Mouse (Mus musculus) embryonic facial prominence, embryonic 12.5 days (tissue): ENCODE measurements at regions not wholly inside any gene's neighbourhood (a gene's known extent, or its start where the extent isn't known, plus 50 kb on each side); places are given as distances from the start of the nearest gene placed in this dataset.
"Not testable (repeated sequence)": the region's sequence is repeated elsewhere in the genome, so short reads cannot be mapped to it uniquely, and the experiment has no call there.

Experiments used
- ATAC-seq: fragments of 200-750 bp; cut with Nextera tagmentation; 2 replicates; pipeline ENCODE4 v1.8.0; 2017; ENCODE audit not compliant: insufficient number of reproducible peaks, insufficient read depth, low FRiP score, low TSS enrichment
- H3K27ac ChIP-seq: fragments of 300-500 bp; sonication (generic); 2 replicates; pipeline ENCODE4 v1.5.1; 2016; ENCODE audit warnings: mild to moderate bottlenecking
- H3K27me3 ChIP-seq: fragments of 300-500 bp; sonication (generic); 2 replicates; pipeline ENCODE4 v1.6.1; 2016; ENCODE audit warnings: mild to moderate bottlenecking, moderate library complexity
- H3K36me3 ChIP-seq: fragments of 300-500 bp; sonication (generic); 2 replicates; pipeline ENCODE4 v1.6.1; 2016; ENCODE audit warnings: mild to moderate bottlenecking
- H3K4me1 ChIP-seq: fragments of 300-500 bp; sonication (generic); 2 replicates; pipeline ENCODE4 v1.6.1; 2016
- H3K4me2 ChIP-seq: fragments of 300-500 bp; sonication (generic); replicated peaks from 2 replicates; pipeline ENCODE4 v1.6.1; 2016; ENCODE audit warnings: mild to moderate bottlenecking, moderate library complexity
- H3K4me3 ChIP-seq: fragments of 300-500 bp; sonication (generic); 2 replicates; pipeline ENCODE4 v1.5.1; 2016; ENCODE audit warnings: mild to moderate bottlenecking
- H3K9ac ChIP-seq: fragments of 300-500 bp; sonication (generic); 2 replicates; pipeline ENCODE4 v1.6.1; 2016; ENCODE audit warnings: mild to moderate bottlenecking, moderate library complexity
- H3K9me3 ChIP-seq: fragments of 300-500 bp; sonication (generic); 2 replicates; pipeline ENCODE4 v1.6.1; 2016; ENCODE audit warnings: mild to moderate bottlenecking, moderate library complexity
- WGBS: fragments of 180-500 bp; shearing (Covaris S2); methylation state at CpG from one replicate; pipeline ENCODE4 v1.1.7; 2016; 5-methylcytosine and 5-hydroxymethylcytosine counted together

GRCm38 (mm10) chr4:69677315-69677714 lies 723.1 kb upstream of the Brinp1 start:
- Histone ChIP-seq H3K27me3 (no peaks in the 10 kb centered on the region), H3K9ac (no peak overlapping the region), H3K36me3 (no peaks in the 10 kb centered on the region), H3K9me3 (no peaks in the 10 kb centered on the region), H3K4me3 (no peak overlapping the region), H3K4me1 (no peaks in the 10 kb centered on the region), H3K27ac (no peak overlapping the region), H3K4me2 (no peak overlapping the region)
- WGBS = 78% methylated on average over 2 of the region's 2 CpGs
- ATAC-seq = no peak

GRCm38 (mm10) chr4:69673456-69673855 lies 719.3 kb upstream of the Brinp1 start:
- H3K27me3 ChIP-seq = no peaks in the 10 kb centered on the region
- H3K4me1 ChIP-seq = no peaks in the 10 kb centered on the region
- H3K4me3 ChIP-seq = no peak overlapping the region
- H3K9ac ChIP-seq = no peak overlapping the region
- ATAC-seq = no peak
- no peaks in the 10 kb centered on the region for H3K9me3 ChIP-seq
- H3K4me2 ChIP-seq = no peak overlapping the region
- no peak overlapping the region for H3K27ac ChIP-seq
- no peaks in the 10 kb centered on the region for H3K36me3 ChIP-seq

- H3K27me3 ChIP-seq = no peaks in the 10 kb centered on the region
- no peaks in the 10 kb centered on the region for H3K9me3 ChIP-seq
- no peak overlapping the region for H3K4me3 ChIP-seq
- no peak for ATAC-seq
- no peaks in the 10 kb centered on the region for H3K4me1 ChIP-seq
- 63% methylated on average over 2 of the region's 2 CpGs for WGBS
- H3K36me3 ChIP-seq = no peaks in the 10 kb centered on the region
- no peak overlapping the region for H3K9ac ChIP-seq
- no peak overlapping the region for H3K27ac ChIP-seq
- no peak overlapping the region for H3K4me2 ChIP-seq
Observed at GRCm38 (mm10) chr4:69628908-69629307, 674.7 kb upstream of the Brinp1 start.

GRCm38 (mm10) chr4:69626426-69626825 lies 672.2 kb upstream of the Brinp1 start:
- ATAC-seq, H3K36me3 ChIP-seq, H3K9me3 ChIP-seq, H3K9ac ChIP-seq, H3K27me3 ChIP-seq, H3K4me1 ChIP-seq, H3K4me2 ChIP-seq, H3K4me3 ChIP-seq, H3K27ac ChIP-seq: not testable (repeated sequence)
- WGBS = 75% methylated on average over 2 of the region's 2 CpGs

GRCm38 (mm10) chr4:69625831-69626230 lies 671.6 kb upstream of the Brinp1 start:
- Histone ChIP-seq H3K36me3 (no peaks in the 10 kb centered on the region), H3K4me1 (no peaks in the 10 kb centered on the region), H3K27ac (no peak overlapping the region), H3K4me2 (no peak overlapping the region), H3K27me3 (no peaks in the 10 kb centered on the region), H3K9ac (no peak overlapping the region), H3K9me3 (no peaks in the 10 kb centered on the region), H3K4me3 (no peak overlapping the region)
- 64% methylated on average over 2 of the region's 2 CpGs for WGBS
- ATAC-seq = no peak

DNA sequence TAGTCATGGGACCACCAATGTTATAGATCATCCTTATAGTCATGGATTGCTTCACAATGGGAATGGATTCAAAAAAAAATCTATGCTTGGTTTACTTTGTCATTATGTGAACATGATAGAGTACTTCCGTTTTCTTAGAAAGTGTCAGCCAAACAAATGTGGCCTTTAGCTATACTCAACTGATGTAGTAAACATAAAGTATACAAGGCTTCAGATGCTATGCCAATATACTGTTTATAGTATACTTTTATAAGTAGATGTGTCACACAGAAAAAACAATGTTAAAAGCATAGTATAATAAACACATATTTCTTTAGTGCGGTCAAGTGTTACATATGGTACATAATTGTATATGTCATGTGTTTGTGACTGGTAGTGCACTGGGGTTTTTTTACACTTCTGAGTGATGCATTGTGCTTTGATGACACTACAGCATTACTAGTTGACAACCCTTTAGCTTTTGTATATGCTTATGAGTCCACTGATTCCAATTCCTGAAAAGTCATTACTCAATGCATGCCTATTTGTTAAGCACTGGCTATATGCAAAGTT lies 666.9 kb upstream of the Brinp1 start:
- H3K4me3 ChIP-seq = no peak overlapping the region
- no peaks in the 10 kb centered on the region for H3K9me3 ChIP-seq
- no peaks in the 10 kb centered on the region for H3K36me3 ChIP-seq
- no peaks in the 10 kb centered on the region for H3K4me1 ChIP-seq
- no peak overlapping the region for H3K27ac ChIP-seq
- no peak overlapping the region for H3K4me2 ChIP-seq
- H3K9ac ChIP-seq = no peak overlapping the region
- no peak for ATAC-seq
- no peaks in the 10 kb centered on the region for H3K27me3 ChIP-seq
- 91% methylated on average over 2 of the region's 2 CpGs for WGBS

GRCm38 (mm10) chr4:69618161-69618730 lies 664.0 kb upstream of the Brinp1 start:
- Histone ChIP-seq H3K9ac (no peak overlapping the region), H3K27me3 (no peaks in the 10 kb centered on the region), H3K9me3 (no peaks in the 10 kb centered on the region), H3K4me3 (no peak overlapping the region), H3K4me1 (no peaks in the 10 kb centered on the region), H3K4me2 (no peak overlapping the region), H3K36me3 (no peaks in the 10 kb centered on the region), H3K27ac (no peak overlapping the region)
- ATAC-seq = no peak
- WGBS = 59% methylated on average over 5 of the region's 5 CpGs

- H3K4me3 ChIP-seq = no peak overlapping the region
- no peaks in the 10 kb centered on the region for H3K9me3 ChIP-seq
- 85% methylated on average over 1 of the region's 1 CpGs for WGBS
- no peaks in the 10 kb centered on the region for H3K27me3 ChIP-seq
- no peak overlapping the region for H3K9ac ChIP-seq
- no peaks in the 10 kb centered on the region for H3K36me3 ChIP-seq
- ATAC-seq = no peak
- H3K4me1 ChIP-seq = no peaks in the 10 kb centered on the region
- no peak overlapping the region for H3K27ac ChIP-seq
- H3K4me2 ChIP-seq = no peak overlapping the region
Observed at GRCm38 (mm10) chr4:69614901-69615300, 660.7 kb upstream of the Brinp1 start.

DNA sequence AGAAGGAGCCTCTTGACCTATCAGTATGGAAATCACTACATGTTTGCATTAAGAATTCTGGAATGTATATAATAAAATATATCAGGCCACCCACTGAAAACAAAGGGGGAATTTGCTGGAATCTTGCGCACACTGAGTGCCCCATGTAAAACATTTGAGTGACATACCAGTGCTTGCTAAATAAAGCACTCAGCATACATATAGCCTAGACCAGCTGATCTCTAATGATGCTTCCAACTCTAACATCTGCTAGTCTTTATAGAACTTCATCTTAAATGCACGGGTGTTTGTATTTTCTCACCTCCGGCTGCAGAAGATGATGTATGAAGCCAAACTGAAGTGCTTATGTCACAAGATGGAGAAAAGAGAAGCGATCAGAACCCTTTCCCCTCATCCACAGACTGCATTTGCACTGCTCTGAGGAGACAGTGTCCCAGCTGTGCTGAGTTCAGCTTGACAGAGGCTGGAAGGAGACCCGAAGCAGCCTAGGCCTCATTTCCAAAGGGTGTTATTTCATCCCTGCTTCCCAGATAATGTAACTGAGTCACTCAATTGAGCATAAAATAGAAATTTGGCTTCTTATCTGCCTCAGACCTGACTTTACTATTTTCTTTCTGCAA lies 657.6 kb upstream of the Brinp1 start:
- no peak overlapping the region for H3K9ac ChIP-seq
- H3K4me2 ChIP-seq = no peak overlapping the region
- H3K9me3 ChIP-seq = no peaks in the 10 kb centered on the region
- H3K36me3 ChIP-seq = no peaks in the 10 kb centered on the region
- 74% methylated on average over 5 of the region's 5 CpGs for WGBS
- H3K4me1 ChIP-seq = no peaks in the 10 kb centered on the region
- no peak for ATAC-seq
- H3K27ac ChIP-seq = no peak overlapping the region
- H3K4me3 ChIP-seq = no peak overlapping the region
- H3K27me3 ChIP-seq = no peaks in the 10 kb centered on the region

- Histone ChIP-seq H3K27me3 (no peaks in the 10 kb centered on the region), H3K9me3 (no peaks in the 10 kb centered on the region), H3K36me3 (no peaks in the 10 kb centered on the region), H3K27ac (no peak overlapping the region), H3K4me3 (no peak overlapping the region), H3K4me1 (no peaks in the 10 kb centered on the region), H3K4me2 (no peak overlapping the region), H3K9ac (no peak overlapping the region)
- no peak for ATAC-seq
- 75% methylated on average over 1 of the region's 1 CpGs for WGBS
Observed at GRCm38 (mm10) chr4:69608885-69609284, 654.7 kb upstream of the Brinp1 start.

DNA sequence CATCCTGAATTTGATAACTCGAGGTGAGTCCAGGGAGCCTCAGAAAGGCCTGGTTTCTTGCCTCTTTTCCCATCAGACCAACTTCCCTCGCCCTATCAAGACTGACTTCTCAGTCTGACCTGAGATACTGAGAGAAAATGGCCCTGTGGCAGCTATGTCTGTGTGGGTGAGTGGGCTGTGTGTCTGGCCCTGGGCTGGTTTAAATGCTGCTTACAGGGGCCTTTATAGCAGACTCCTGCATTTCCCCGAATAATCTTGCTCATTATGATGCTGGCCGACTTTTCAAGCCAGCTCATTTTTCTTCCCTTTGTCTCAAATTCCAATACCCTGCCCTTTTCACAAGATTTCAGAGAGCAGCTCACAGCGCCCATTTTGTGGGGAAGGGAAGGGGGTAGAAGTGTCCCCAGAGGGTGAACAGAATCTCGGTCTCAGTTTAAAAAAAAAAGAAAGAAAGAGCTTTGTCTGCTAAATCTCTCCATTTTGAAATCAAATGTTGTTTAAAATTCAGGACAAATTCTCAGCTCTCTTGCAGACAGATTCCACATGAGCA lies 642.9 kb upstream of the Brinp1 start:
- Histone ChIP-seq H3K4me3 (no peak overlapping the region), H3K4me1 (no peaks in the 10 kb centered on the region), H3K4me2 (no peak overlapping the region), H3K9me3 (no peaks in the 10 kb centered on the region), H3K36me3 (no peaks in the 10 kb centered on the region), H3K27me3 (no peaks in the 10 kb centered on the region), H3K9ac (no peak overlapping the region), H3K27ac (no peak overlapping the region)
- WGBS = 50% methylated on average over 6 of the region's 6 CpGs
- no peak for ATAC-seq

GRCm38 (mm10) chr4:69594022-69594421 lies 639.8 kb upstream of the Brinp1 start:
- ATAC-seq = no peak

More at GRCm38 (mm10) chr4:69594022-69594421, 639.8 kb upstream of the Brinp1 start:
- Histone ChIP-seq H3K36me3 (no peaks in the 10 kb centered on the region), H3K4me1 (no peaks in the 10 kb centered on the region), H3K9ac (no peak overlapping the region), H3K27me3 (no peaks in the 10 kb centered on the region), H3K4me2 (no peak overlapping the region), H3K27ac (no peak overlapping the region), H3K9me3 (no peaks in the 10 kb centered on the region), H3K4me3 (no peak overlapping the region)
- WGBS = 28% methylated on average over 2 of the region's 2 CpGs
